Mouse (Mus musculus) bone marrow macrophage, adult 2 months (primary cell): ENCODE results near the gene Csnk1g2. TPM values are rescaled to one million over a fixed set of nuclear protein-coding genes. Genes with fewer than 3 reads are reported as not detected.

Source experiments
- H3K27ac ChIP-seq: 2 replicates; pipeline ENCODE4 v1.5.1; 2012; ENCODE audit warnings: low read depth, low read length; ENCODE audit not compliant: insufficient read depth
- H3K4me1 ChIP-seq: 2 replicates; pipeline ENCODE4 v1.6.1; 2012; ENCODE audit warnings: low read length; ENCODE audit not compliant: control insufficient read depth, insufficient read depth
- H3K4me3 ChIP-seq: 2 replicates; pipeline ENCODE4 v1.5.1; 2012; ENCODE audit warnings: mild to moderate bottlenecking, low read length, moderate library complexity; ENCODE audit not compliant: insufficient read depth
- CTCF ChIP-seq: IDR thresholded peaks from 2 replicates; pipeline ENCODE4 v1.5.1; 2012; ENCODE audit warnings: low read depth, mild to moderate bottlenecking, low read length, moderate library complexity
- POLR2A ChIP-seq: IDR thresholded peaks from 2 replicates; pipeline ENCODE4 v1.6.1; 2012; ENCODE audit warnings: mild to moderate bottlenecking, low read depth, low read length, borderline replicate concordance
- polyA plus RNA-seq: library from polyadenylated mRNA; stranded (reverse); fragments of >200 nt; gene quantifications from 2 replicates; pipeline ENCODE4 v1.2.4, GENCODE M21; 2012; ENCODE audit not compliant: missing spikeins, insufficient read depth, insufficient read length

Csnk1g2 gene
- polyA plus RNA-seq, 1 experiment: 98.4 TPM

- H3K4me3 ChIP-seq: peak overlapping the region; percentile 32
- peaks cover 33% of the 10 kb centered on the region for H3K4me1 ChIP-seq
- H3K27ac ChIP-seq: peak overlapping the region; percentile 99
- TF ChIP-seq POLR2A: no peak
- no peak for TF ChIP-seq CTCF
These were observed 56.2 kb downstream of the Csnk1g2 start for GRCm38 (mm10) chr10:80678601-80679377.

- TF ChIP-seq POLR2A: no peak
- TF ChIP-seq CTCF: no peak
- Histone ChIP-seq H3K4me3 (no peak overlapping the region), H3K27ac (peak overlapping the region; percentile 99), H3K4me1 (peaks cover 29% of the 10 kb centered on the region)
These were observed 57.1 kb downstream of the Csnk1g2 start for GRCm38 (mm10) chr10:80679556-80680259.

- TF ChIP-seq CTCF: no peak
- Histone ChIP-seq H3K4me1 (peaks cover 29% of the 10 kb centered on the region), H3K4me3 (no peak overlapping the region), H3K27ac (peak overlapping the region; percentile 99)
These were observed 57.6 kb downstream of the Csnk1g2 start for GRCm38 (mm10) chr10:80680260-80680696.

- no peak overlapping the region for H3K27ac ChIP-seq
- TF ChIP-seq POLR2A: no peak
- TF ChIP-seq CTCF: no peak
- H3K4me3 ChIP-seq: no peak overlapping the region
- peaks cover 29% of the 10 kb centered on the region for H3K4me1 ChIP-seq
These were observed 59.4 kb downstream of the Csnk1g2 start for GRCm38 (mm10) chr10:80682003-80682402.

GRCm38 (mm10) chr10:80683647-80684046, 61.0 kb downstream of the Csnk1g2 start:
- TF ChIP-seq CTCF: no peak
- Histone ChIP-seq H3K4me1 (peaks cover 24% of the 10 kb centered on the region), H3K4me3 (no peak overlapping the region), H3K27ac (no peak overlapping the region)

GRCm38 (mm10) chr10:80684214-80684613, 61.6 kb downstream of the Csnk1g2 start:
- H3K4me1 ChIP-seq: peaks cover 19% of the 10 kb centered on the region
- no peak overlapping the region for H3K4me3 ChIP-seq
- peak; percentile 36; the same call in 1 of the 2 replicates for TF ChIP-seq CTCF
- no peak for TF ChIP-seq POLR2A
- H3K27ac ChIP-seq: no peak overlapping the region

GRCm38 (mm10) chr10:80684984-80685383, 62.3 kb downstream of the Csnk1g2 start:
- H3K4me3 ChIP-seq: no peak overlapping the region
- no peak for TF ChIP-seq POLR2A
- TF ChIP-seq CTCF: no peak
- peaks cover 12% of the 10 kb centered on the region for H3K4me1 ChIP-seq
- no peak overlapping the region for H3K27ac ChIP-seq

- Histone ChIP-seq H3K4me3 (no peak overlapping the region), H3K27ac (no peak overlapping the region), H3K4me1 (peaks cover 5% of the 10 kb centered on the region)
- TF ChIP-seq CTCF: no peak
- no peak for TF ChIP-seq POLR2A
These were observed 64.0 kb downstream of the Csnk1g2 start for GRCm38 (mm10) chr10:80686617-80687016.

GRCm38 (mm10) chr10:80687850-80688249, 65.2 kb downstream of the Csnk1g2 start:
- H3K4me1 ChIP-seq: peaks cover 12% of the 10 kb centered on the region
- TF ChIP-seq POLR2A (no peak), CTCF (peak; percentile 36)
- H3K27ac ChIP-seq: no peak overlapping the region
- H3K4me3 ChIP-seq: no peak overlapping the region

Other genes with a start within 250 kb of the Csnk1g2 start
- 5.8 and 8.3 TPM in 2 replicates for gene Mex3d, start 235.2 kb upstream of the Csnk1g2 start, polyA plus RNA-seq
- gene Mbd3, start 223.3 kb upstream of the Csnk1g2 start, polyA plus RNA-seq: 55.6 and 58.2 TPM in 2 replicates
- gene Uqcr11, start 216.0 kb upstream of the Csnk1g2 start, polyA plus RNA-seq: 175 and 193 TPM in 2 replicates
- gene Tcf3, start 189.2 kb upstream of the Csnk1g2 start, polyA plus RNA-seq: 25.5 and 27.4 TPM in 2 replicates
- not detected in 2 replicates for gene Onecut3, start 128.0 kb upstream of the Csnk1g2 start, polyA plus RNA-seq
- gene Atp8b3, start 83.7 kb upstream of the Csnk1g2 start, polyA plus RNA-seq: not detected in 2 replicates
- gene Rexo1, start 61.3 kb upstream of the Csnk1g2 start, polyA plus RNA-seq: 28.9 and 29.8 TPM in 2 replicates
- 7.7 and 9.3 TPM in 2 replicates for gene Klf16, start 45.5 kb upstream of the Csnk1g2 start, polyA plus RNA-seq
- gene Abhd17a, start 32.5 kb upstream of the Csnk1g2 start, polyA plus RNA-seq: 63.2 and 67.3 TPM in 2 replicates
- gene Scamp4, start 20.0 kb upstream of the Csnk1g2 start, polyA plus RNA-seq: 29.3 and 35.4 TPM in 2 replicates
- gene Adat3, start 20.0 kb upstream of the Csnk1g2 start, polyA plus RNA-seq: 2.2 and 3.2 TPM in 2 replicates
- 1.1 and 2.1 TPM in 2 replicates for gene Gm49322, start 16.8 kb upstream of the Csnk1g2 start, polyA plus RNA-seq
- gene Btbd2, start 34.2 kb downstream of the Csnk1g2 start, polyA plus RNA-seq: 20.9 and 22.7 TPM in 2 replicates
- 107 and 117 TPM in 2 replicates for gene Mknk2, start 55.3 kb downstream of the Csnk1g2 start, polyA plus RNA-seq
- 53.3 and 53.8 TPM in 2 replicates for gene Mob3a, start 79.1 kb downstream of the Csnk1g2 start, polyA plus RNA-seq
- gene Izumo4, start 79.3 kb downstream of the Csnk1g2 start, polyA plus RNA-seq: 11.0 and 25.2 TPM in 2 replicates
- 121 and 129 TPM in 2 replicates for gene Ap3d1, start 119.4 kb downstream of the Csnk1g2 start, polyA plus RNA-seq
- 20.9 and 22.1 TPM in 2 replicates for gene Dot1l, start 132.4 kb downstream of the Csnk1g2 start, polyA plus RNA-seq
- 38.5 and 51.4 TPM in 2 replicates for gene Sf3a2, start 175.4 kb downstream of the Csnk1g2 start, polyA plus RNA-seq
- 117 and 122 TPM in 2 replicates for gene Plekhj1, start 175.8 kb downstream of the Csnk1g2 start, polyA plus RNA-seq
- not detected in 2 replicates for gene Amh, start 182.4 kb downstream of the Csnk1g2 start, polyA plus RNA-seq
- gene Jsrp1, start 190.7 kb downstream of the Csnk1g2 start, polyA plus RNA-seq: not detected in 2 replicates
- 823 and 921 TPM in 2 replicates for gene Oaz1, start 203.8 kb downstream of the Csnk1g2 start, polyA plus RNA-seq
- not detected in 2 replicates for gene Lingo3, start 221.2 kb downstream of the Csnk1g2 start, polyA plus RNA-seq
- 49.7 and 54.3 TPM in 2 replicates for gene Lsm7, start 232.4 kb downstream of the Csnk1g2 start, polyA plus RNA-seq
- gene Sppl2b, start 232.4 kb downstream of the Csnk1g2 start, polyA plus RNA-seq: 15.0 and 20.2 TPM in 2 replicates
- not detected in 2 replicates for gene Tmprss9, start 249.0 kb downstream of the Csnk1g2 start, polyA plus RNA-seq